Mouse (Mus musculus) liver, adult 2 months (tissue): ENCODE measurements around the gene Chchd3. TPM values are rescaled to one million over a fixed set of nuclear protein-coding genes. Genes with fewer than 3 reads are reported as not detected.

Source experiments
- DNase-seq: peaks from one replicate; pipeline ENCODE4 v3.0.0-alpha.2; 2011; ENCODE audit warnings: low read depth, low spot score; ENCODE audit errors: extremely low read depth
- H3K27ac ChIP-seq: fragments of 200-500 bp; replicated peaks from 2 replicates; pipeline ENCODE4 v1.5.1; 2012; ENCODE audit warnings: low read depth, mild to moderate bottlenecking, control low read depth, inconsistent platforms, low read length; ENCODE audit not compliant: insufficient read depth
- H3K27me3 ChIP-seq: fragments of 200-500 bp; 2 replicates; pipeline ENCODE4 v1.6.1; 2012; ENCODE audit warnings: mild to moderate bottlenecking, moderate library complexity, low read length, inconsistent platforms; ENCODE audit not compliant: control insufficient read depth, insufficient read depth
- H3K36me3 ChIP-seq: fragments of 200-500 bp; 2 replicates; pipeline ENCODE4 v1.6.1; 2012; ENCODE audit warnings: low read length, inconsistent platforms; ENCODE audit not compliant: control insufficient read depth, insufficient read depth
- H3K4me1 ChIP-seq: fragments of 200-500 bp; 2 replicates; pipeline ENCODE4 v1.6.1; 2011; ENCODE audit warnings: low read length; ENCODE audit not compliant: control insufficient read depth, insufficient read depth
- H3K4me3 ChIP-seq: fragments of 200-500 bp; 2 replicates; pipeline ENCODE4 v1.5.1; 2011; ENCODE audit warnings: low read depth, mild to moderate bottlenecking, control low read depth, low read length, moderate library complexity; ENCODE audit not compliant: insufficient read depth
- H3K79me2 ChIP-seq: fragments of 200-500 bp; 2 replicates; pipeline ENCODE4 v1.6.1; 2012; ENCODE audit warnings: inconsistent platforms, mild to moderate bottlenecking, low read length, moderate library complexity; ENCODE audit not compliant: control insufficient read depth, insufficient read depth
- H3K9ac ChIP-seq: fragments of 200-500 bp; 2 replicates; pipeline ENCODE4 v1.6.1; 2012; ENCODE audit warnings: low read depth, mild to moderate bottlenecking, control low read depth, inconsistent platforms, low read length
- CTCF ChIP-seq: fragments of 200-500 bp; IDR thresholded peaks from 2 replicates; pipeline ENCODE4 v1.5.1; 2011; ENCODE audit warnings: low read depth, low read length, control low read depth
- POLR2A ChIP-seq: fragments of 200-500 bp; IDR thresholded peaks from 2 replicates; pipeline ENCODE4 v1.6.1; 2011; ENCODE audit warnings: low read length, control low read depth; ENCODE audit not compliant: insufficient read depth; ENCODE audit errors: extremely low read depth
- WGBS: fragments of 180-500 bp; shearing (Covaris S2); methylation state at CpG from one replicate; pipeline ENCODE4 v1.1.7; 2018; 5-methylcytosine and 5-hydroxymethylcytosine counted together
- polyA plus RNA-seq: library from polyadenylated mRNA; depleted of rRNA; stranded (reverse); fragments of >200 nt; gene quantifications from 2 replicates; pipeline ENCODE4 v1.2.3, GENCODE M21; 2012
- total RNA-seq: library from RNA; depleted of rRNA; stranded (reverse); fragments of >200 nt; gene quantifications from 2 replicates; pipeline ENCODE4 v1.2.3, GENCODE M21; 2014

Gene Chchd3
- total and polyA plus RNA-seq, 2 experiments, result 88.0 to 158 TPM

DNA sequence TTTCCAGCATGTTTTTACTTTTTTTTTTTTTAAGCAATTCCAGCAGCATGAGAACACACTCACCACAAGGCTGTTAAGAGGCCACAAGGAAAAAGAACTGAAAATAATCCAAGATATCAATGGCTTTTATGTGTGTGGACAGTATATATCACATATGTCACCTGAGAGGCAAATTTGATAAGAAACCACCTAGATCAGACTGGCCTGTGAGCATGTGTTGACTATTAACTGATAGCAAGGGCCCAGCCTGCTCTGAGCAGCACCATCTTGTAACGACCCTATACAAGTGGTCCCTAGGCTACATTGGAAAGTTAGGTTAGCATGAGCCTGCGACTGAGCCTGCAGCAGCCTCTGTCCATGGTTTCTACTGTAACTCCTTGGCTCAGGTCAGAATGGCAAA is 166.0 kb downstream of the Chchd3 start:
- H3K9ac ChIP-seq, result no peak overlapping the region

DNA sequence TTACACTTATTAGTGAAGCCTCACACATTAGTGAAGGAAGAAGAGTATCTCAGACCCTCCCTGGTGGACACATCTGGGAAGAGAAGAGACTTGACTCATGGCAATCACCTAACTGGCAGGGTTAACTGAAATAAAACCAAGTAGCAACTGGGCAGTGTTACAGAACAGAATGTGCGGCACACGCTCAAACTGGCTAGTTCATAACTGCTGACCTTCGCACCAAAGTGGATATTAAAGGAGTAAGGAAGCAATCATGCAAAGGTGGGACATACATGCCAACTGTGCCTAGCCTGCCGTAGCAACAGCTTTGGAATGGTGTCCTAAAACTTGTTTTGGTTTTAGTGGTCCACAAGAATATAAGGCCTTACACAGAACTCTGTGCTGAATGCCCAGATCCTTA is 169.3 kb downstream of the Chchd3 start:
- no peak overlapping the region for H3K27ac ChIP-seq
- no peak for DNase-seq
- no peaks in the 10 kb centered on the region for H3K27me3 ChIP-seq
- no peaks in the 10 kb centered on the region for H3K79me2 ChIP-seq
- WGBS, result 87% methylated on average over 4 of the region's 4 CpGs
- H3K4me3 ChIP-seq, result no peak overlapping the region
- TF ChIP-seq POLR2A (no peak), CTCF (no peak)
- no peak overlapping the region for H3K9ac ChIP-seq
- peaks cover 5% of the 10 kb centered on the region; the same call in 1 of the 2 replicates for H3K4me1 ChIP-seq
- H3K36me3 ChIP-seq, result peaks cover 12% of the 10 kb centered on the region

More for the DNA sequence above, 166.0 kb downstream of the Chchd3 start:
- no peak for TF ChIP-seq POLR2A
- no peak for TF ChIP-seq CTCF
- Histone ChIP-seq H3K27me3 (no peaks in the 10 kb centered on the region), H3K79me2 (no peaks in the 10 kb centered on the region; the same call in 1 of the 2 replicates), H3K36me3 (peaks cover 8% of the 10 kb centered on the region; the same call in 1 of the 2 replicates), H3K27ac (no peak overlapping the region), H3K4me1 (peaks cover 3% of the 10 kb centered on the region; the same call in 1 of the 2 replicates), H3K4me3 (no peak overlapping the region)
- no peak for DNase-seq
- WGBS, result 94% methylated on average over 2 of the region's 2 CpGs

DNA sequence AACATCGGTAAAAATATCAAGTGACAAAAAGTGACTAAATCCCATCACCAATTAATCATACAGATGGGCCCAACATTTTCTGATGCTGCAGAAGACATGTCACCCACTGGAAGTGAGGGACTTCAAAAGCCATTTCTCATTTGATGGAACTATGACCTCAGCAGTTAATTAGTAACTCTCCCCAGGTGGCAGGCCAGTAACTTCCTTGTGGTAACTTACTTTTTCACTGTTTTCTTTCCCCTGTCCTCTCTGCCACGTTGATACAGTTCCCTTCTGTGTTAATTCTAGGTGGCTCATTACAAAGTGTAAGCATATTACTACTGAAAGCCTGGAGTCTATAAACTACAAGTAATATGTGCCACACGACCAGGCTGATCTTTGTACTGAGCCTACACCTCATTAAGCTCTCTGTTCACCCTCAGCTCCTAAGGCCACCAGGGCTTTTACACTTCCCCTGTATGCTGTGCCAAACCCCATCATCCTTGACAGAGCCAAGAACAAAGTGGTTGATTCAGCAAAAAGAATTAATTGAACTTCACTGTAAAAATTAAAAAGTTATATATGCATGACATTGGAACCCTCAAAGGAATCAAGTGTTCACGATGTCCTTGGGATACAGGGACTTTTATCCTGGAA is 171.0 kb downstream of the Chchd3 start:
- peak; percentile 72 for DNase-seq
- TF ChIP-seq POLR2A (no peak), CTCF (no peak)
- WGBS, result 52% methylated on average over 4 of the region's 4 CpGs

GRCm38 (mm10) chr6:32878586-32878985 is 181.5 kb downstream of the Chchd3 start:
- DNase-seq, result no peak
- Histone ChIP-seq H3K4me1 (0 out of 2 replicates have a peak, but pooled peaks cover 2% of the 10 kb centered on the region), H3K4me3 (no peak overlapping the region), H3K27ac (no peak overlapping the region), H3K79me2 (no peaks in the 10 kb centered on the region; the same call in 1 of the 2 replicates), H3K36me3 (no peaks in the 10 kb centered on the region; the same call in 1 of the 2 replicates), H3K9ac (no peak overlapping the region), H3K27me3 (no peaks in the 10 kb centered on the region)
- 96% methylated on average over 5 of the region's 5 CpGs for WGBS
- TF ChIP-seq CTCF (no peak), POLR2A (no peak)

More for the DNA sequence above, 171.0 kb downstream of the Chchd3 start:
- Histone ChIP-seq H3K27ac (no peak overlapping the region), H3K4me3 (no peak overlapping the region), H3K9ac (no peak overlapping the region), H3K36me3 (peaks cover 12% of the 10 kb centered on the region), H3K79me2 (no peaks in the 10 kb centered on the region), H3K4me1 (peaks cover 5% of the 10 kb centered on the region; the same call in 1 of the 2 replicates), H3K27me3 (no peaks in the 10 kb centered on the region)

DNA sequence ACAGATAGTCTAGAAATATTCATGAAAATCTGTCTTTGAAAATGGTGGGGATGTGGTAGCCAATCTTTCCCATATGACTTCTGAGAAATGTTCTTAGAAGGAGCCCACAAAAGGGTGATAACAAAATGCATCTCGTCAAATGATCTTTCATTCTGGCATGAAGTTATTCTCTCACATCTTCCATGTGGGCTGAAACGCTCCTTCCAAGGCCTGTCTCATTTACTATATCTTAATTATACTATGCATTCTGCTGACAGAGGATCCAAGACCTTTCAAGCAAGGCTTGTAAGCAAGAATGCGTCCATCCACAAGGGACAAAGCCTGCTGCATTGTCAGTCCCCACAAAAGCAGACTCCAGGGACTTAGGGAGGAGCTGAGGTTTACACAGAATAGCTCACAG is 185.9 kb downstream of the Chchd3 start:
- DNase-seq, result no peak
- Histone ChIP-seq H3K79me2 (peaks cover 3% of the 10 kb centered on the region; the same call in 1 of the 2 replicates), H3K27me3 (no peaks in the 10 kb centered on the region), H3K9ac (no peak overlapping the region), H3K27ac (no peak overlapping the region), H3K4me1 (0 out of 2 replicates have a peak, but pooled peaks cover 2% of the 10 kb centered on the region), H3K36me3 (no peaks in the 10 kb centered on the region; the same call in 1 of the 2 replicates), H3K4me3 (no peak overlapping the region)
- TF ChIP-seq POLR2A (no peak), CTCF (no peak)
- 92% methylated on average over 3 of the region's 3 CpGs for WGBS

DNA sequence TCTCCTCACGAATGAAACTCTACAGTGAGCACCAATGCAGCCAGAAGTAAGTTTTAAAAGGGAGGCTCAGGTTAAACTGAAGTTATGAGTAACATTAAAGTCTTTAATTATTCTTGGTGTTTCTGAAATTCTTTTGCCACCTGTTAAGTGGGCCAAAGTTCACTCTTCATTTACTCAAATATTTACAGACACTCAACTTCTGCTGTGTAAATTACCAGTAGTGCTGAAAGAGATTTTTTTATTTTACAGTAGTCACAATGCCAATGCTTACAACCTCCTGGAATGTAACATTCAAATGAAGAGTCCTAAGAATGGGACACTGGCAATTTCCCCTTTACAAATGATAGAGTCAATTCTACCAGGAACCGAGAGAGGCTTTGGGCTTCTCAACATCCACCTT is 187.3 kb downstream of the Chchd3 start:
- H3K4me3 ChIP-seq, result no peak overlapping the region
- H3K27ac ChIP-seq, result no peak overlapping the region
- H3K79me2 ChIP-seq, result peaks cover 3% of the 10 kb centered on the region; the same call in 1 of the 2 replicates
- H3K4me1 ChIP-seq, result 0 out of 2 replicates have a peak, but pooled peaks cover 2% of the 10 kb centered on the region
- H3K27me3 ChIP-seq, result no peaks in the 10 kb centered on the region
- TF ChIP-seq POLR2A (no peak), CTCF (no peak)
- no peak for DNase-seq
- H3K9ac ChIP-seq, result no peak overlapping the region
- H3K36me3 ChIP-seq, result no peaks in the 10 kb centered on the region; the same call in none of the 2 replicates
- 92% methylated on average over 2 of the region's 2 CpGs for WGBS
